Comparison of ENCODE assay signal across 9 mouse cellular contexts in genomic region chr6:78899952-78900351, GRCm38 (mm10).
DNase-seq lines count a peak whose midpoint lies in the region; ATAC-seq lines count a peak whose summit lies in the region.
"Had no signal": no experiment of that assay in that cellular context is flagged by ENCODE, and none has a peak within 500 bp of the region (broad histone marks: within the 10 kb centered on the region; RNA-seq: fewer than 3 reads in every experiment).

No protein-coding gene starts in this region.

- DNase-seq in hindbrain, embryonic 14.5 days (ENCODE audit: low spot score): peak; percentile 40
- peak; percentile 1 to 5 for DNase-seq in urinary bladder, postnatal 36 days (ENCODE audit: low spot score in 2 of 2)
- no peak for DNase-seq in urinary bladder, postnatal 4 days (ENCODE audit: low spot score in 2 of 2)
- peak; percentile 3 for DNase-seq in cerebellum, adult 9-11 months
- peak; percentile 20 to 72 for DNase-seq in kidney, postnatal 36 days
- peak; percentile 15 for DNase-seq in retina, adult 2 months (ENCODE audit: low read depth, low spot score)
- DNase-seq in gastrocnemius, postnatal 36 days: no peak

- no peak overlapping the region for H3K4me3 ChIP-seq in hindbrain, embryonic 14.5 days (replicated peaks; ENCODE audit: low read length)
- no peak overlapping the region for H3K4me3 ChIP-seq in hindbrain, embryonic 12.5 days
- H3K4me3 ChIP-seq: midbrain, embryonic 12.5 days had no signal

- no peak for ATAC-seq in hindbrain, embryonic 14.5 days (ENCODE audit: low FRiP score)
- ATAC-seq in hindbrain, embryonic 12.5 days (ENCODE audit: low FRiP score): no peak

- intact Hi-C loops in gastrocnemius, postnatal 36 days (cut with DNase I): no loop called here

- no peaks in the 10 kb centered on the region for H3K9me3 ChIP-seq in hindbrain, embryonic 14.5 days (ENCODE audit: control insufficient read depth, low read length)
- H3K9me3 ChIP-seq in hindbrain, embryonic 12.5 days (replicated peaks): no peaks in the 10 kb centered on the region
- H3K9me3 ChIP-seq: midbrain, embryonic 12.5 days had no signal

- H3K36me3 ChIP-seq in hindbrain, embryonic 14.5 days (replicated peaks; ENCODE audit: control insufficient read depth, insufficient read depth): no peaks in the 10 kb centered on the region
- no peaks in the 10 kb centered on the region for H3K36me3 ChIP-seq in hindbrain, embryonic 12.5 days
- H3K36me3 ChIP-seq: midbrain, embryonic 12.5 days had no signal

- no peaks in the 10 kb centered on the region for H3K27me3 ChIP-seq in hindbrain, embryonic 14.5 days (ENCODE audit: control insufficient read depth, insufficient read depth, low read length)
- no peaks in the 10 kb centered on the region for H3K27me3 ChIP-seq in hindbrain, embryonic 12.5 days
- H3K27me3 ChIP-seq: midbrain, embryonic 12.5 days had no signal

- no peak overlapping the region for H3K27ac ChIP-seq in hindbrain, embryonic 14.5 days
- no peak overlapping the region for H3K27ac ChIP-seq in hindbrain, embryonic 12.5 days
- H3K27ac ChIP-seq: midbrain, embryonic 12.5 days had no signal

- WGBS in hindbrain, embryonic 14.5 days: 5% methylated on average over 2 of the region's 2 CpGs
- 4% methylated on average over 2 of the region's 2 CpGs for WGBS in hindbrain, embryonic 12.5 days

- no peak overlapping the region for H3K9ac ChIP-seq in hindbrain, embryonic 14.5 days
- H3K9ac ChIP-seq in hindbrain, embryonic 12.5 days: no peak overlapping the region
- H3K9ac ChIP-seq: midbrain, embryonic 12.5 days had no signal

- H3K4me2 ChIP-seq in hindbrain, embryonic 14.5 days (replicated peaks): no peak overlapping the region
- H3K4me2 ChIP-seq in hindbrain, embryonic 12.5 days (replicated peaks): no peak overlapping the region
- H3K4me2 ChIP-seq: midbrain, embryonic 12.5 days had no signal

- H3K4me1 ChIP-seq in hindbrain, embryonic 14.5 days (replicated peaks; ENCODE audit: control insufficient read depth, insufficient read depth, low read length): no peaks in the 10 kb centered on the region
- no peaks in the 10 kb centered on the region for H3K4me1 ChIP-seq in hindbrain, embryonic 12.5 days
- H3K4me1 ChIP-seq: midbrain, embryonic 12.5 days had no signal

Comparison
In these comparisons a context has a peak if more than half of its experiments do, and no peak if none do; other contexts are left out.
1. DNase-seq: peak in hindbrain, embryonic 14.5 days (single experiment), urinary bladder, postnatal 36 days (2 of 2), cerebellum, adult 9-11 months (single experiment), kidney, postnatal 36 days (2 of 2) and retina, adult 2 months (single experiment); none in urinary bladder, postnatal 4 days (0 of 2) and gastrocnemius, postnatal 36 days (0 of 2).